Mouse (Mus musculus) lung, postnatal 25 days (tissue): ENCODE measurements around the gene Rab11fip3.
A peak's percentile ranks its signal among the peaks of the same experiment; 100 is the strongest.

Source experiments
- DNase-seq: peaks from one replicate; pipeline ENCODE4 v3.0.0; 2022; ENCODE audit warnings: low spot score

Gene Rab11fip3

GRCm38 (mm10) chr17:26087059-26087564, 17.8 kb upstream of the Rab11fip3 start:
- DNase-seq = no peak

- DNase-seq = no peak
These were observed 11.5 kb upstream of the Rab11fip3 start for GRCm38 (mm10) chr17:26080867-26081266.

GRCm38 (mm10) chr17:26078851-26079250, 9.5 kb upstream of the Rab11fip3 start:
- DNase-seq = no peak

GRCm38 (mm10) chr17:26075246-26075645, 5.9 kb upstream of the Rab11fip3 start:
- DNase-seq = no peak

GRCm38 (mm10) chr17:26070136-26070535, 781 bp upstream of the Rab11fip3 start:
- no peak for DNase-seq

GRCm38 (mm10) chr17:26068024-26068830, 1.1 kb downstream of the Rab11fip3 start:
- DNase-seq = no peak

GRCm38 (mm10) chr17:26066488-26067020, 2.8 kb downstream of the Rab11fip3 start:
- DNase-seq = no peak

- no peak for DNase-seq
These were observed 4.4 kb downstream of the Rab11fip3 start for GRCm38 (mm10) chr17:26064916-26065315.

- DNase-seq = peak; percentile 65
These were observed 11.4 kb downstream of the Rab11fip3 start for GRCm38 (mm10) chr17:26057787-26058567.

GRCm38 (mm10) chr17:26057278-26057677, 12.1 kb downstream of the Rab11fip3 start:
- no peak for DNase-seq

GRCm38 (mm10) chr17:26055164-26055563, 14.2 kb downstream of the Rab11fip3 start:
- no peak for DNase-seq

- no peak for DNase-seq
These were observed 15.1 kb downstream of the Rab11fip3 start for GRCm38 (mm10) chr17:26054133-26054845.

- no peak for DNase-seq
These were observed 16.6 kb downstream of the Rab11fip3 start for GRCm38 (mm10) chr17:26052706-26053105.

- DNase-seq = no peak
These were observed 17.3 kb downstream of the Rab11fip3 start for GRCm38 (mm10) chr17:26052074-26052473.

GRCm38 (mm10) chr17:26048118-26048517, 21.2 kb downstream of the Rab11fip3 start:
- DNase-seq = no peak

- no peak for DNase-seq
These were observed 22.9 kb downstream of the Rab11fip3 start for GRCm38 (mm10) chr17:26046253-26046997.

- peak; percentile 10 for DNase-seq
These were observed 24.1 kb downstream of the Rab11fip3 start for GRCm38 (mm10) chr17:26045285-26045684.

GRCm38 (mm10) chr17:26043249-26043636, 26.1 kb downstream of the Rab11fip3 start:
- peak; percentile 56 for DNase-seq

- no peak for DNase-seq
These were observed 26.6 kb downstream of the Rab11fip3 start for GRCm38 (mm10) chr17:26042599-26043248.

GRCm38 (mm10) chr17:26041111-26041802, 28.1 kb downstream of the Rab11fip3 start:
- peak; percentile 57 for DNase-seq
